Mouse (Mus musculus): ENCODE results near the gene Tpcn2.

GRCm38 (mm10) chr7:145323607-145324006 is 39.8 kb upstream of the Tpcn2 start:
- TF ChIP-seq CTCF (IDR thresholded peaks at IDR 0.05; ENCODE audit: low read depth) (no peak), EP300 (IDR thresholded peaks at IDR 0.05; ENCODE audit: low read depth) (no peak)
